Mouse (Mus musculus) CH12.LX (cell line): Measurements from ENCODE around the gene Cpeb3. TPM values are rescaled to one million over a fixed set of nuclear protein-coding genes. Genes with fewer than 3 reads are reported as not detected.
A peak's percentile ranks its signal among the peaks of the same experiment; 100 is the strongest.

Source experiments
- DNase-seq: peaks from one replicate; pipeline ENCODE4 v3.0.0-alpha.2; 2013; ENCODE audit errors: extremely low read depth
- H3K27ac ChIP-seq: 2 replicates; pipeline ENCODE4 v1.5.1; 2012; ENCODE audit warnings: low read depth, mild to moderate bottlenecking, control low read depth, moderate library complexity; ENCODE audit not compliant: insufficient read depth
- H3K27me3 ChIP-seq: replicated peaks from 2 replicates; pipeline ENCODE3; 2012; ENCODE audit warnings: inconsistent platforms
- H3K36me3 ChIP-seq, 2 experiments: replicated peaks in 1 of 2; 2 replicates each; pipeline versions ENCODE3 to v1.6.1; 2012; ENCODE audit warnings: inconsistent platforms in 1 of 2, low read length in 1 of 2, mild to moderate bottlenecking in 1 of 2, mixed read lengths in 1 of 2, moderate library complexity in 1 of 2; ENCODE audit not compliant: control insufficient read depth in 1 of 2, insufficient read depth in 1 of 2
- H3K4me1 ChIP-seq, 2 experiments: 2 replicates each; pipeline ENCODE4 v1.6.1; 2012; ENCODE audit warnings: inconsistent platforms in 1 of 2, moderate library complexity in 1 of 2; ENCODE audit not compliant: insufficient read depth in 2 of 2, control insufficient read depth in 1 of 2
- H3K4me2 ChIP-seq: 2 replicates; pipeline ENCODE4 v1.6.1; 2012; ENCODE audit warnings: low read depth, mild to moderate bottlenecking, control low read depth; ENCODE audit not compliant: poor library complexity, insufficient read depth, severe bottlenecking
- H3K4me3 ChIP-seq, 3 experiments: fragments of 150-350 bp in 1 of 3; sonication (generic) in 1 of 3; replicated peaks in 1 of 3; 2 replicates each; pipeline versions ENCODE3 to v1.5.1; 2011 to 2012; ENCODE audit warnings: low read depth in 2 of 3, low read length in 2 of 3, mild to moderate bottlenecking in 2 of 3, moderate library complexity in 2 of 3, control low read depth in 1 of 3, improper control_type of control experiment in 1 of 3, inconsistent platforms in 1 of 3, mixed read lengths in 1 of 3; ENCODE audit not compliant: poor library complexity in 1 of 3
- H3K79me2 ChIP-seq: replicated peaks from 2 replicates; pipeline ENCODE4 v1.6.1; 2012; ENCODE audit warnings: mild to moderate bottlenecking, moderate library complexity; ENCODE audit not compliant: control insufficient read depth, poor library complexity, insufficient read depth, severe bottlenecking; ENCODE audit errors: extremely low read depth
- H3K9ac ChIP-seq: 2 replicates; pipeline ENCODE4 v1.6.1; 2012; ENCODE audit warnings: low read depth, mild to moderate bottlenecking, control low read depth, moderate library complexity; ENCODE audit not compliant: insufficient read depth
- H3K9me3 ChIP-seq: replicated peaks from 2 replicates; pipeline ENCODE3; 2012; ENCODE audit warnings: low read length, inconsistent platforms, mixed read lengths
- BHLHE40 ChIP-seq: IDR thresholded peaks from 2 replicates; pipeline ENCODE4 v1.6.1; 2011; ENCODE audit warnings: mild to moderate bottlenecking, low read depth, low read length, improper control_type of control experiment
- CTCF ChIP-seq, 2 experiments: IDR thresholded peaks in 1 of 2; conservative IDR thresholded peaks in 1 of 2; 2 replicates each; pipeline ENCODE4 v1.5.1; 2011 to 2012; ENCODE audit warnings: low read depth in 2 of 2, low read length in 2 of 2, improper control_type of control experiment in 1 of 2, inconsistent platforms in 1 of 2, mild to moderate bottlenecking in 1 of 2, moderate library complexity in 1 of 2
- E2F4 ChIP-seq: IDR thresholded peaks from 2 replicates; pipeline ENCODE4 v1.6.1; 2011; ENCODE audit warnings: low read depth, low read length, improper control_type of control experiment; ENCODE audit not compliant: insufficient replicate concordance
- ELF1 ChIP-seq: IDR thresholded peaks from 2 replicates; pipeline ENCODE4 v1.6.1; 2014; ENCODE audit warnings: low read depth, mild to moderate bottlenecking, inconsistent platforms, low read length, improper control_type of control experiment
- EP300 ChIP-seq: IDR thresholded peaks from 2 replicates; pipeline ENCODE4 v1.6.1; 2011; ENCODE audit warnings: low read length, improper control_type of control experiment
- ETS1 ChIP-seq: conservative IDR thresholded peaks from 2 replicates; pipeline ENCODE4 v1.6.1; 2012; ENCODE audit warnings: low read depth, mild to moderate bottlenecking, inconsistent platforms, low read length, improper control_type of control experiment, moderate library complexity
- GABPA ChIP-seq: IDR thresholded peaks from 2 replicates; pipeline ENCODE4 v1.6.1; 2012; ENCODE audit warnings: low read depth, low read length, improper control_type of control experiment, inconsistent platforms; ENCODE audit not compliant: insufficient replicate concordance
- HCFC1 ChIP-seq: IDR thresholded peaks from 2 replicates; pipeline ENCODE4 v1.6.1; 2012; ENCODE audit warnings: low read depth, mild to moderate bottlenecking, inconsistent platforms, low read length, improper control_type of control experiment
- IRF4 ChIP-seq: IDR thresholded peaks from 2 replicates; pipeline ENCODE4 v1.6.1; 2014; ENCODE audit warnings: low read depth, mild to moderate bottlenecking, inconsistent platforms, low read length, improper control_type of control experiment
- JUN ChIP-seq: IDR thresholded peaks from 2 replicates; pipeline ENCODE4 v1.6.1; 2011; ENCODE audit warnings: low read depth, mild to moderate bottlenecking, low read length, improper control_type of control experiment, moderate library complexity; ENCODE audit not compliant: insufficient read depth
- JUND ChIP-seq: conservative IDR thresholded peaks from 2 replicates; pipeline ENCODE4 v1.6.1; 2011; ENCODE audit warnings: low read depth, low read length, improper control_type of control experiment
- MAFK ChIP-seq: IDR thresholded peaks from 2 replicates; pipeline ENCODE4 v1.6.1; 2011; ENCODE audit warnings: low read length, improper control_type of control experiment; ENCODE audit not compliant: insufficient replicate concordance
- MAX ChIP-seq: IDR thresholded peaks from 2 replicates; pipeline ENCODE4 v1.6.1; 2011; ENCODE audit warnings: low read length, improper control_type of control experiment
- MAZ ChIP-seq: IDR thresholded peaks from 2 replicates; pipeline ENCODE4 v1.6.1; 2012; ENCODE audit warnings: low read depth, mild to moderate bottlenecking, inconsistent platforms, low read length, improper control_type of control experiment, moderate library complexity
- MEF2A ChIP-seq: IDR thresholded peaks from 2 replicates; pipeline ENCODE4 v1.6.1; 2014; ENCODE audit warnings: low read depth, mild to moderate bottlenecking, inconsistent platforms, low read length, improper control_type of control experiment, borderline replicate concordance
- MYC ChIP-seq: IDR thresholded peaks from 2 replicates; pipeline ENCODE4 v1.6.1; 2011; ENCODE audit warnings: low read depth, mild to moderate bottlenecking, improper control_type of control experiment, low read length
- NELFE ChIP-seq: IDR thresholded peaks from 2 replicates; pipeline ENCODE4 v1.6.1; 2011; ENCODE audit warnings: low read depth, low read length, improper control_type of control experiment
- NRF1 ChIP-seq: IDR thresholded peaks from 2 replicates; pipeline ENCODE4 v1.6.1; 2014; ENCODE audit warnings: low read depth, mild to moderate bottlenecking, inconsistent platforms, low read length, improper control_type of control experiment, moderate library complexity
- PAX5 ChIP-seq: IDR thresholded peaks from 2 replicates; pipeline ENCODE4 v1.6.1; 2012; ENCODE audit warnings: low read length, inconsistent platforms, mixed read lengths
- POLR2A ChIP-seq: IDR thresholded peaks from 2 replicates; pipeline ENCODE4 v1.6.1; 2011; ENCODE audit warnings: low read depth, mild to moderate bottlenecking, improper control_type of control experiment, low read length
- POLR2AphosphoS2 ChIP-seq: IDR thresholded peaks from 2 replicates; pipeline ENCODE4 v1.6.1; 2011; ENCODE audit warnings: low read depth, low read length, improper control_type of control experiment
- RCOR1 ChIP-seq: conservative IDR thresholded peaks from 2 replicates; pipeline ENCODE4 v1.6.1; 2012; ENCODE audit warnings: low read depth, mild to moderate bottlenecking, inconsistent platforms, low read length, improper control_type of control experiment
- SIN3A ChIP-seq: IDR thresholded peaks from 2 replicates; pipeline ENCODE4 v1.6.1; 2012; ENCODE audit warnings: low read length, improper control_type of control experiment, inconsistent platforms
- SMC3 ChIP-seq: IDR thresholded peaks from 2 replicates; pipeline ENCODE4 v1.6.1; 2011; ENCODE audit warnings: low read depth, low read length, improper control_type of control experiment
- TBP ChIP-seq: conservative IDR thresholded peaks from 2 replicates; pipeline ENCODE4 v1.6.1; 2011; ENCODE audit warnings: low read depth, low read length, improper control_type of control experiment
- USF1 ChIP-seq: IDR thresholded peaks from 2 replicates; pipeline ENCODE4 v1.6.1; 2014; ENCODE audit warnings: low read depth, mild to moderate bottlenecking, inconsistent platforms, low read length, improper control_type of control experiment
- USF2 ChIP-seq: conservative IDR thresholded peaks from 2 replicates; pipeline ENCODE4 v1.6.1; 2011; ENCODE audit warnings: low read depth, low read length, improper control_type of control experiment
- ZC3H11A ChIP-seq: IDR thresholded peaks from 2 replicates; pipeline ENCODE4 v1.6.1; 2012; ENCODE audit warnings: low read depth, mild to moderate bottlenecking, inconsistent platforms, low read length, improper control_type of control experiment
- ZKSCAN1 ChIP-seq: IDR thresholded peaks from 2 replicates; pipeline ENCODE4 v1.6.1; 2012; ENCODE audit warnings: low read depth, inconsistent platforms, low read length, improper control_type of control experiment, borderline replicate concordance
- ZMIZ1 ChIP-seq: IDR thresholded peaks from 2 replicates; pipeline ENCODE4 v1.6.1; 2012; ENCODE audit warnings: low read depth, mild to moderate bottlenecking, inconsistent platforms, low read length, improper control_type of control experiment
- ZNF384 ChIP-seq: IDR thresholded peaks from 2 replicates; pipeline ENCODE4 v1.6.1; 2012; ENCODE audit warnings: low read depth, low read length, improper control_type of control experiment, inconsistent platforms
- dilution Hi-C: fragments of 300-500 bp; cut with MboI; formaldehyde crosslinking; loops from 2 replicates; pipeline ENCODE4 v1.14.3; 2020; ENCODE audit warnings: low sequenced_read_pairs; ENCODE audit not compliant: extremely low pct_unique_long_range_greater_than_20kb, extremely low pct_ligation_motif_present
- in situ Hi-C: fragments of 300-500 bp; cut with MboI; formaldehyde crosslinking; loops from 3 replicates; pipeline ENCODE4 v1.14.3; 2019; ENCODE audit warnings: low sequenced_read_pairs, low pct_ligation_motif_present, low pct_unique_long_range_greater_than_20kb, mixed read lengths
- polyA plus RNA-seq: library from polyadenylated mRNA; unstranded; fragments of >175 nt; gene quantifications from 2 replicates; pipeline ENCODE4 v1.2.1, GENCODE M21; 2012; ENCODE audit warnings: low read depth; ENCODE audit not compliant: insufficient read length
- total RNA-seq, 2 experiments: library from RNA; depleted of rRNA; stranded (reverse); fragments of 300-350 nt in 1 of 2; fragments of >200 nt in 1 of 2; gene quantifications; 2 replicates each; pipeline ENCODE4 v1.2.3; 2012 to 2014

Gene Cpeb3
- total and polyA plus RNA-seq, 3 experiments, result 1.5 to 3.1 (median 1.5) TPM

DNA sequence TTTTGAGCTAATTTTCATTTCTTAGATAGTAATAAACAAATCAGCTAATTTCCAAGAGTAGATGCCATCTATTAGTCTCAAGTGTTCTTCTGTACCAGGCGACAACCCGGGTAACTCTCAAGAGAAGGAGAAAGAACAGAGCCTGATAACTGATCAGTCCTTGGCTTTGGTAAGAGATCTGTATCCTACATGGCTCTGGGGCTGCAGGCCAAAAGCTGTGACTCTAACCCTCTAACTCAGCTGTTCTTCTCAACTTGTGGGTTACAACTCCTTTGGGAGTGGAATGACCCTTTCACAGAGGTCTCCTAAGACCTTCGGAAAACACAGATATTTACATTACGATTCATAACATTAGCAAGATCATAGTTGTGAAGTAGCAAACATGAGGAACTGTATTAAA lies 148.3 kb downstream of the Cpeb3 start:
- no peaks in the 10 kb centered on the region for H3K9me3 ChIP-seq
- no peaks in the 10 kb centered on the region for H3K79me2 ChIP-seq
- peaks cover 9 to 51% of the 10 kb centered on the region in 2 experiments for H3K4me1 ChIP-seq
- H3K36me3 ChIP-seq, result no peaks in the 10 kb centered on the region
- H3K4me3 ChIP-seq, result no peak overlapping the region
- H3K27me3 ChIP-seq, result no peaks in the 10 kb centered on the region
- H3K9ac ChIP-seq, result no peak overlapping the region; the same call in 1 of the 2 replicates
- in situ Hi-C loops (no loop called here), dilution Hi-C loops (no loop called here)
- no peak for TF ChIP-seq ZMIZ1
- TF ChIP-seq USF1, result no peak
- no peak for TF ChIP-seq BHLHE40
- no peak for TF ChIP-seq CTCF (conservative IDR thresholded peaks at IDR 0.05 in 1 of 2, IDR thresholded peaks at IDR 0.05 in 1 of 2; ENCODE audit: low read depth in 2 of 2, low read length in 2 of 2)
- TF ChIP-seq RCOR1, result no peak
- TF ChIP-seq PAX5, result no peak
- TF ChIP-seq SIN3A, result no peak
- TF ChIP-seq ETS1, result no peak
- no peak for TF ChIP-seq USF2
- no peak for TF ChIP-seq ZC3H11A
- TF ChIP-seq ELF1, result no peak
- TF ChIP-seq ZKSCAN1, result no peak
- no peak for TF ChIP-seq POLR2A
- TF ChIP-seq GABPA, result no peak
- TF ChIP-seq JUN, result no peak
- no peak for TF ChIP-seq HCFC1
- H3K4me2 ChIP-seq, result no peak overlapping the region
- no peak overlapping the region for H3K27ac ChIP-seq
- no peak for DNase-seq

DNA sequence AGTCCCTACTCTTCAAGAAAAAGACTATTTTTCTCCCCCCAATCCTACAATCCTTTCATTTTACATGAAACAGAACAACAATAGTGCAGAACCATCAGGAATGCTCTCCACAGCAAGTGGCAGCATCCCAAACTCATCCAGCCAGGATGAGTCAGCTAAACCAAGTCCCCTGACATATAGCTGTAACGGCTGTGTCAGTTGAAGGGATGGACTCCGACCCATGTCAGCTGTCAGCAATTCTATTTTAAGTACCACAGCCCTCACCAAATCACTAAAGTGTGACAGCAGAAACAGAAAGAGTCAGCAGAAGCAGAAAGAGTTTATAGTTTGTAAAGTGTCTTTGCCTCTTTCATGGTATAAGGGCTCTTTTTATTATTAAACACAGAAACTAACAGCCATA lies 148.8 kb downstream of the Cpeb3 start:
- Histone ChIP-seq H3K9ac (peak overlapping the region; percentile 48; the same call in 1 of the 2 replicates), H3K36me3 (no peaks in the 10 kb centered on the region), H3K4me2 (peak overlapping the region; percentile 99), H3K9me3 (no peaks in the 10 kb centered on the region), H3K4me1 (peaks cover 9 to 51% of the 10 kb centered on the region in 2 experiments), H3K4me3 (no peak overlapping the region), H3K27ac (peak overlapping the region; percentile 61), H3K27me3 (no peaks in the 10 kb centered on the region), H3K79me2 (no peaks in the 10 kb centered on the region)
- in situ Hi-C loops, result no loop called here
- DNase-seq, result peak; percentile 59
- dilution Hi-C loops, result no loop called here
- TF ChIP-seq CTCF (conservative IDR thresholded peaks at IDR 0.05 in 1 of 2, IDR thresholded peaks at IDR 0.05 in 1 of 2; ENCODE audit: low read depth in 2 of 2, low read length in 2 of 2), result no peak
- TF ChIP-seq ETS1, result peak; percentile 82
- TF ChIP-seq NELFE, result no peak
- TF ChIP-seq ZNF384, result no peak
- TF ChIP-seq PAX5, result no peak
- TF ChIP-seq MAZ, result no peak
- no peak for TF ChIP-seq MYC
- no peak for TF ChIP-seq MAX
- peak; percentile 95 for TF ChIP-seq MEF2A
- TF ChIP-seq TBP, result no peak
- TF ChIP-seq NRF1, result no peak
- no peak for TF ChIP-seq HCFC1
- TF ChIP-seq ZKSCAN1, result no peak
- TF ChIP-seq ZMIZ1, result no peak
- no peak for TF ChIP-seq USF2
- no peak for TF ChIP-seq USF1
- no peak for TF ChIP-seq E2F4
- peak; percentile 43; the same call in 1 of the 2 replicates for TF ChIP-seq IRF4
- TF ChIP-seq RCOR1, result 0 out of 2 replicates have a peak, but pooled peaks have one; percentile 15
- TF ChIP-seq JUN, result no peak
- TF ChIP-seq SMC3, result no peak
- peak; percentile 50; the same call in 1 of the 2 replicates for TF ChIP-seq EP300
- peak; percentile 61; the same call in 1 of the 2 replicates for TF ChIP-seq SIN3A
- TF ChIP-seq MAFK, result peak; percentile 75; the same call in 1 of the 2 replicates
- no peak for TF ChIP-seq ZC3H11A
- no peak for TF ChIP-seq POLR2AphosphoS2
- no peak for TF ChIP-seq JUND
